Mouse (Mus musculus) lung, embryonic 16.5 days (tissue): ENCODE data around the gene Hs6st3. TPM values are rescaled to one million over a fixed set of nuclear protein-coding genes. Genes with fewer than 3 reads are reported as not detected.
A peak's percentile ranks its signal among the peaks of the same experiment; 100 is the strongest.

Source experiments
- ATAC-seq: fragments of 200-750 bp; cut with Nextera tagmentation; 2 replicates; pipeline ENCODE4 v1.8.0; 2017; ENCODE audit warnings: low read depth, mild to moderate bottlenecking, moderate library complexity
- H3K27ac ChIP-seq: fragments of 300-500 bp; sonication (generic); 2 replicates; pipeline ENCODE4 v1.5.1; 2014; ENCODE audit warnings: mild to moderate bottlenecking, control low read depth, low read length
- H3K27me3 ChIP-seq: fragments of 300-500 bp; sonication (generic); 2 replicates; pipeline ENCODE4 v1.6.1; 2014; ENCODE audit warnings: low read depth, low read length, mixed read lengths; ENCODE audit not compliant: control insufficient read depth, insufficient read depth
- H3K36me3 ChIP-seq: fragments of 300-500 bp; sonication (generic); 2 replicates; pipeline ENCODE4 v1.6.1; 2014; ENCODE audit warnings: low read length; ENCODE audit not compliant: control insufficient read depth, insufficient read depth
- H3K4me1 ChIP-seq: fragments of 300-500 bp; sonication (generic); replicated peaks from 2 replicates; pipeline ENCODE4 v1.6.1; 2014; ENCODE audit warnings: low read length, mixed read lengths; ENCODE audit not compliant: control insufficient read depth, insufficient read depth
- H3K4me2 ChIP-seq: fragments of 300-500 bp; sonication (generic); 2 replicates; pipeline ENCODE4 v1.6.1; 2014; ENCODE audit warnings: low read depth, low read length, control low read depth
- H3K4me3 ChIP-seq: fragments of 300-500 bp; sonication (generic); 2 replicates; pipeline ENCODE4 v1.5.1; 2014; ENCODE audit warnings: mild to moderate bottlenecking, low read length, control low read depth
- H3K9ac ChIP-seq: fragments of 300-500 bp; sonication (generic); 2 replicates; pipeline ENCODE4 v1.6.1; 2014; ENCODE audit warnings: low read length, control low read depth
- H3K9me3 ChIP-seq: fragments of 300-500 bp; sonication (generic); 2 replicates; pipeline ENCODE4 v1.6.1; 2016; ENCODE audit warnings: low read length; ENCODE audit not compliant: control insufficient read depth
- WGBS: fragments of 180-500 bp; shearing (Covaris S2); extraction: QIAGEN DNeasy Blood & Tissue Kit; methylation state at CpG from one replicate; pipeline ENCODE4 v1.1.7; 2014; 5-methylcytosine and 5-hydroxymethylcytosine counted together
- polyA plus RNA-seq: library from polyadenylated mRNA; unstranded; fragments of >200 nt; fragmentation: Nextera tagmentation; extraction: Ambion mirVana; gene quantifications from 2 replicates; pipeline ENCODE4 v1.2.1, GENCODE M21; 2015

The Hs6st3 gene
- polyA plus RNA-seq, 1 experiment from 2014 or later: 0.43 TPM

GRCm38 (mm10) chr14:119369274-119369673 lies 231.1 kb downstream of the Hs6st3 start:
- no peak for ATAC-seq
- no peak overlapping the region for H3K27ac ChIP-seq
- H3K9ac ChIP-seq: no peak overlapping the region
- no peaks in the 10 kb centered on the region for H3K36me3 ChIP-seq
- 62% methylated on average over 8 of the region's 8 CpGs for WGBS
- no peak overlapping the region for H3K4me2 ChIP-seq
- H3K9me3 ChIP-seq: no peaks in the 10 kb centered on the region
- H3K4me1 ChIP-seq: no peaks in the 10 kb centered on the region
- no peaks in the 10 kb centered on the region for H3K27me3 ChIP-seq
- no peak overlapping the region for H3K4me3 ChIP-seq

- H3K27me3 ChIP-seq: no peaks in the 10 kb centered on the region
- H3K4me3 ChIP-seq: no peak overlapping the region
- no peaks in the 10 kb centered on the region for H3K9me3 ChIP-seq
- 78% methylated on average over 7 of the region's 7 CpGs for WGBS
- no peak for ATAC-seq
- no peaks in the 10 kb centered on the region for H3K36me3 ChIP-seq
- no peak overlapping the region for H3K9ac ChIP-seq
- no peak overlapping the region for H3K27ac ChIP-seq
- H3K4me2 ChIP-seq: no peak overlapping the region
- no peaks in the 10 kb centered on the region for H3K4me1 ChIP-seq
Observed at GRCm38 (mm10) chr14:119370013-119370412, 231.9 kb downstream of the Hs6st3 start.

GRCm38 (mm10) chr14:119379303-119379702 lies 241.2 kb downstream of the Hs6st3 start:
- peak; percentile 52 for ATAC-seq
- H3K4me2 ChIP-seq: no peak overlapping the region
- 52% methylated on average over 2 of the region's 2 CpGs for WGBS
- peaks cover 4% of the 10 kb centered on the region for H3K9me3 ChIP-seq
- H3K27ac ChIP-seq: no peak overlapping the region
- no peaks in the 10 kb centered on the region for H3K36me3 ChIP-seq
- no peaks in the 10 kb centered on the region for H3K4me1 ChIP-seq
- no peak overlapping the region for H3K9ac ChIP-seq
- H3K27me3 ChIP-seq: no peaks in the 10 kb centered on the region
- H3K4me3 ChIP-seq: no peak overlapping the region

- 54% methylated on average over 10 of the region's 10 CpGs for WGBS
Observed at GRCm38 (mm10) chr14:119401618-119402017, 263.5 kb downstream of the Hs6st3 start.

GRCm38 (mm10) chr14:119409334-119410050 lies 271.4 kb downstream of the Hs6st3 start:
- no peaks in the 10 kb centered on the region for H3K4me1 ChIP-seq
- 69% methylated on average over 11 of the region's 11 CpGs for WGBS
- no peak for ATAC-seq

More at GRCm38 (mm10) chr14:119401618-119402017, 263.5 kb downstream of the Hs6st3 start:
- no peaks in the 10 kb centered on the region for H3K4me1 ChIP-seq
- no peak overlapping the region for H3K4me2 ChIP-seq
- no peaks in the 10 kb centered on the region for H3K9me3 ChIP-seq
- ATAC-seq: no peak
- no peak overlapping the region for H3K27ac ChIP-seq
- H3K36me3 ChIP-seq: no peaks in the 10 kb centered on the region
- H3K27me3 ChIP-seq: no peaks in the 10 kb centered on the region
- no peak overlapping the region for H3K9ac ChIP-seq
- no peak overlapping the region for H3K4me3 ChIP-seq

GRCm38 (mm10) chr14:119422894-119423293 lies 284.8 kb downstream of the Hs6st3 start:
- Histone ChIP-seq H3K4me2 (no peak overlapping the region), H3K9me3 (no peaks in the 10 kb centered on the region), H3K4me3 (no peak overlapping the region), H3K4me1 (no peaks in the 10 kb centered on the region), H3K36me3 (no peaks in the 10 kb centered on the region), H3K27me3 (no peaks in the 10 kb centered on the region), H3K9ac (no peak overlapping the region), H3K27ac (no peak overlapping the region)
- 83% methylated on average over 5 of the region's 5 CpGs for WGBS
- ATAC-seq: no peak

More at GRCm38 (mm10) chr14:119409334-119410050, 271.4 kb downstream of the Hs6st3 start:
- Histone ChIP-seq H3K9ac (no peak overlapping the region), H3K4me2 (no peak overlapping the region), H3K36me3 (no peaks in the 10 kb centered on the region), H3K27ac (no peak overlapping the region), H3K27me3 (no peaks in the 10 kb centered on the region), H3K4me3 (no peak overlapping the region), H3K9me3 (no peaks in the 10 kb centered on the region)

GRCm38 (mm10) chr14:119450471-119450870 lies 312.3 kb downstream of the Hs6st3 start:
- WGBS: 22% methylated on average over 4 of the region's 4 CpGs
- Histone ChIP-seq H3K4me1 (no peaks in the 10 kb centered on the region), H3K27me3 (no peaks in the 10 kb centered on the region), H3K4me3 (no peak overlapping the region), H3K27ac (no peak overlapping the region), H3K36me3 (no peaks in the 10 kb centered on the region), H3K9me3 (no peaks in the 10 kb centered on the region), H3K4me2 (no peak overlapping the region), H3K9ac (no peak overlapping the region)
- ATAC-seq: no peak

- Histone ChIP-seq H3K9ac (no peak overlapping the region), H3K4me3 (no peak overlapping the region), H3K9me3 (no peaks in the 10 kb centered on the region), H3K4me1 (no peaks in the 10 kb centered on the region), H3K27me3 (no peaks in the 10 kb centered on the region), H3K4me2 (no peak overlapping the region), H3K27ac (no peak overlapping the region), H3K36me3 (no peaks in the 10 kb centered on the region)
- ATAC-seq: no peak
Observed at GRCm38 (mm10) chr14:119451594-119451993, 313.5 kb downstream of the Hs6st3 start.

GRCm38 (mm10) chr14:119452382-119452781 lies 314.2 kb downstream of the Hs6st3 start:
- H3K4me1 ChIP-seq: no peaks in the 10 kb centered on the region
- no peaks in the 10 kb centered on the region for H3K36me3 ChIP-seq
- no peak overlapping the region for H3K4me2 ChIP-seq
- ATAC-seq: no peak
- H3K9me3 ChIP-seq: no peaks in the 10 kb centered on the region
- no peak overlapping the region for H3K27ac ChIP-seq
- no peak overlapping the region for H3K9ac ChIP-seq
- no peaks in the 10 kb centered on the region for H3K27me3 ChIP-seq
- no peak overlapping the region for H3K4me3 ChIP-seq
